Mouse (Mus musculus): ENCODE data around the gene Nos3. TPM values are rescaled to one million over a fixed set of nuclear protein-coding genes. Genes with fewer than 3 reads are reported as not detected.

Gene Nos3
- polyA plus RNA-seq, 1 experiment from 2014 or later = 8.6 TPM

- peak overlapping the region; percentile 67; the same call in 1 of the 2 replicates for H3K9ac ChIP-seq (ENCODE audit: low read depth, low read length)
- no peak overlapping the region for H3K4me2 ChIP-seq (ENCODE audit: low read length)
- H3K36me3 ChIP-seq (ENCODE audit: control insufficient read depth, insufficient read depth, low read length) = no peaks in the 10 kb centered on the region
- no peaks in the 10 kb centered on the region for H3K27me3 ChIP-seq (replicated peaks; ENCODE audit: control insufficient read depth, insufficient read depth, low read length)
- H3K27ac ChIP-seq (ENCODE audit: low read depth, low read length) = no peak overlapping the region
- H3K4me3 ChIP-seq (ENCODE audit: low read length) = no peak overlapping the region
- no peaks in the 10 kb centered on the region for H3K9me3 ChIP-seq (ENCODE audit: control insufficient read depth, low read length)
- ATAC-seq = no peak
- 51% methylated on average over 8 of the region's 8 CpGs for WGBS
- peaks cover 30% of the 10 kb centered on the region for H3K4me1 ChIP-seq (ENCODE audit: control insufficient read depth, insufficient read depth, low read depth, low read length)
These were observed 21.6 kb upstream of the Nos3 start for GRCm38 (mm10) chr5:24342966-24343365.

- H3K4me1 ChIP-seq (ENCODE audit: control insufficient read depth, insufficient read depth, low read depth, low read length) = peaks cover 29% of the 10 kb centered on the region
- no peaks in the 10 kb centered on the region for H3K27me3 ChIP-seq (replicated peaks; ENCODE audit: control insufficient read depth, insufficient read depth, low read length)
- no peaks in the 10 kb centered on the region for H3K9me3 ChIP-seq (ENCODE audit: control insufficient read depth, low read length)
- no peak for ATAC-seq
- H3K4me2 ChIP-seq (ENCODE audit: low read length) = no peak overlapping the region
- no peak overlapping the region for H3K4me3 ChIP-seq (ENCODE audit: low read length)
- peak overlapping the region; percentile 67; the same call in 1 of the 2 replicates for H3K9ac ChIP-seq (ENCODE audit: low read depth, low read length)
- no peaks in the 10 kb centered on the region for H3K36me3 ChIP-seq (ENCODE audit: control insufficient read depth, insufficient read depth, low read length)
- H3K27ac ChIP-seq (ENCODE audit: low read depth, low read length) = peak overlapping the region; percentile 84
These were observed 21.2 kb upstream of the Nos3 start for GRCm38 (mm10) chr5:24343379-24343778.

- H3K4me2 ChIP-seq (ENCODE audit: low read length) = peak overlapping the region; percentile 40
- H3K27ac ChIP-seq (ENCODE audit: low read depth, low read length) = peak overlapping the region; percentile 84
- peak; percentile 34; the same call in 1 of the 2 replicates for ATAC-seq
- no peaks in the 10 kb centered on the region for H3K36me3 ChIP-seq (ENCODE audit: control insufficient read depth, insufficient read depth, low read length)
- no peak overlapping the region for H3K4me3 ChIP-seq (ENCODE audit: low read length)
- no peaks in the 10 kb centered on the region for H3K9me3 ChIP-seq (ENCODE audit: control insufficient read depth, low read length)
- H3K4me1 ChIP-seq (ENCODE audit: control insufficient read depth, insufficient read depth, low read depth, low read length) = peaks cover 34% of the 10 kb centered on the region
- peak overlapping the region; percentile 67 for H3K9ac ChIP-seq (ENCODE audit: low read depth, low read length)
- H3K27me3 ChIP-seq (replicated peaks; ENCODE audit: control insufficient read depth, insufficient read depth, low read length) = no peaks in the 10 kb centered on the region
- WGBS = 9% methylated on average over 2 of the region's 2 CpGs
These were observed 20.6 kb upstream of the Nos3 start for GRCm38 (mm10) chr5:24343977-24344436.

- peak; percentile 71 for ATAC-seq
These were observed 20.0 kb upstream of the Nos3 start for GRCm38 (mm10) chr5:24344477-24345051.

GRCm38 (mm10) chr5:24346313-24346712 is 18.3 kb upstream of the Nos3 start:
- no peak for ATAC-seq
- Histone ChIP-seq H3K9ac (ENCODE audit: low read depth, low read length) (no peak overlapping the region), H3K27me3 (replicated peaks; ENCODE audit: control insufficient read depth, insufficient read depth, low read length) (no peaks in the 10 kb centered on the region), H3K4me3 (ENCODE audit: low read length) (no peak overlapping the region), H3K4me1 (ENCODE audit: control insufficient read depth, insufficient read depth, low read depth, low read length) (peaks cover 51% of the 10 kb centered on the region), H3K9me3 (ENCODE audit: control insufficient read depth, low read length) (no peaks in the 10 kb centered on the region), H3K27ac (ENCODE audit: low read depth, low read length) (no peak overlapping the region), H3K36me3 (ENCODE audit: control insufficient read depth, insufficient read depth, low read length) (no peaks in the 10 kb centered on the region), H3K4me2 (ENCODE audit: low read length) (no peak overlapping the region)
- WGBS = 96% methylated on average over 7 of the region's 7 CpGs

More at GRCm38 (mm10) chr5:24344477-24345051, 20.0 kb upstream of the Nos3 start:
- Histone ChIP-seq H3K4me3 (ENCODE audit: low read length) (no peak overlapping the region), H3K9ac (ENCODE audit: low read depth, low read length) (peak overlapping the region; percentile 67), H3K36me3 (ENCODE audit: control insufficient read depth, insufficient read depth, low read length) (no peaks in the 10 kb centered on the region), H3K9me3 (ENCODE audit: control insufficient read depth, low read length) (no peaks in the 10 kb centered on the region), H3K4me2 (ENCODE audit: low read length) (peak overlapping the region; percentile 40), H3K4me1 (ENCODE audit: control insufficient read depth, insufficient read depth, low read depth, low read length) (peaks cover 38% of the 10 kb centered on the region), H3K27me3 (replicated peaks; ENCODE audit: control insufficient read depth, insufficient read depth, low read length) (no peaks in the 10 kb centered on the region), H3K27ac (ENCODE audit: low read depth, low read length) (peak overlapping the region; percentile 84)
- 4% methylated on average over 12 of the region's 12 CpGs for WGBS

- ATAC-seq = no peak
- peaks cover 56% of the 10 kb centered on the region for H3K4me1 ChIP-seq (ENCODE audit: control insufficient read depth, insufficient read depth, low read depth, low read length)
These were observed 17.3 kb upstream of the Nos3 start for GRCm38 (mm10) chr5:24347186-24347875.

GRCm38 (mm10) chr5:24348128-24348527 is 16.5 kb upstream of the Nos3 start:
- H3K4me1 ChIP-seq (ENCODE audit: control insufficient read depth, insufficient read depth, low read depth, low read length) = peaks cover 63% of the 10 kb centered on the region
- no peaks in the 10 kb centered on the region for H3K36me3 ChIP-seq (ENCODE audit: control insufficient read depth, insufficient read depth, low read length)
- 0% methylated on average over 28 of the region's 41 CpGs for WGBS
- H3K27ac ChIP-seq (ENCODE audit: low read depth, low read length) = peak overlapping the region; percentile 72
- peak overlapping the region; percentile 67 for H3K9ac ChIP-seq (ENCODE audit: low read depth, low read length)
- ATAC-seq = peak; percentile 13
- H3K4me2 ChIP-seq (ENCODE audit: low read length) = peak overlapping the region; percentile 98
- peak overlapping the region; percentile 61 for H3K4me3 ChIP-seq (ENCODE audit: low read length)
- no peaks in the 10 kb centered on the region for H3K9me3 ChIP-seq (ENCODE audit: control insufficient read depth, low read length)
- no peaks in the 10 kb centered on the region for H3K27me3 ChIP-seq (replicated peaks; ENCODE audit: control insufficient read depth, insufficient read depth, low read length)

More at GRCm38 (mm10) chr5:24347186-24347875, 17.3 kb upstream of the Nos3 start:
- Histone ChIP-seq H3K27ac (ENCODE audit: low read depth, low read length) (no peak overlapping the region), H3K9ac (ENCODE audit: low read depth, low read length) (no peak overlapping the region; the same call in 1 of the 2 replicates), H3K9me3 (ENCODE audit: control insufficient read depth, low read length) (no peaks in the 10 kb centered on the region), H3K36me3 (ENCODE audit: control insufficient read depth, insufficient read depth, low read length) (no peaks in the 10 kb centered on the region), H3K4me3 (ENCODE audit: low read length) (peak overlapping the region; percentile 61), H3K27me3 (replicated peaks; ENCODE audit: control insufficient read depth, insufficient read depth, low read length) (no peaks in the 10 kb centered on the region), H3K4me2 (ENCODE audit: low read length) (peak overlapping the region; percentile 98)
- WGBS = 65% methylated on average over 7 of the region's 7 CpGs

- no peak for ATAC-seq
- H3K36me3 ChIP-seq (ENCODE audit: control insufficient read depth, insufficient read depth, low read length) = no peaks in the 10 kb centered on the region
- no peaks in the 10 kb centered on the region for H3K9me3 ChIP-seq (ENCODE audit: control insufficient read depth, low read length)
- H3K9ac ChIP-seq (ENCODE audit: low read depth, low read length) = peak overlapping the region; percentile 67
- peaks cover 61% of the 10 kb centered on the region for H3K4me1 ChIP-seq (ENCODE audit: control insufficient read depth, insufficient read depth, low read depth, low read length)
- H3K4me2 ChIP-seq (ENCODE audit: low read length) = peak overlapping the region; percentile 98
- no peaks in the 10 kb centered on the region for H3K27me3 ChIP-seq (replicated peaks; ENCODE audit: control insufficient read depth, insufficient read depth, low read length)
- peak overlapping the region; percentile 72 for H3K27ac ChIP-seq (ENCODE audit: low read depth, low read length)
- peak overlapping the region; percentile 61 for H3K4me3 ChIP-seq (ENCODE audit: low read length)
- WGBS = under 1% methylated on average over 23 of the region's 30 CpGs
These were observed 16.1 kb upstream of the Nos3 start for GRCm38 (mm10) chr5:24348546-24348945.

GRCm38 (mm10) chr5:24350073-24350472 is 14.5 kb upstream of the Nos3 start:
- ATAC-seq = no peak
- H3K4me2 ChIP-seq (ENCODE audit: low read length) = peak overlapping the region; percentile 82
- H3K4me1 ChIP-seq (ENCODE audit: control insufficient read depth, insufficient read depth, low read depth, low read length) = peaks cover 45% of the 10 kb centered on the region
- peak overlapping the region; percentile 89; the same call in 1 of the 2 replicates for H3K9ac ChIP-seq (ENCODE audit: low read depth, low read length)
- 41% methylated on average over 3 of the region's 3 CpGs for WGBS
- H3K4me3 ChIP-seq (ENCODE audit: low read length) = peak overlapping the region; percentile 77
- H3K27me3 ChIP-seq (replicated peaks; ENCODE audit: control insufficient read depth, insufficient read depth, low read length) = no peaks in the 10 kb centered on the region
- no peak overlapping the region for H3K27ac ChIP-seq (ENCODE audit: low read depth, low read length)
- no peaks in the 10 kb centered on the region for H3K36me3 ChIP-seq (ENCODE audit: control insufficient read depth, insufficient read depth, low read length)
- no peaks in the 10 kb centered on the region for H3K9me3 ChIP-seq (ENCODE audit: control insufficient read depth, low read length)

All from hindbrain, embryonic 16.5 days (tissue).